ENCODE assay signal across 24 mouse cellular contexts in genomic region chr3:146174215-146174614, GRCm38 (mm10). TPM values are rescaled to one million over a fixed set of nuclear protein-coding genes. Genes with fewer than 3 reads are reported as not detected.
"Had no signal": no experiment of that assay in that cellular context is flagged by ENCODE, and none has a peak within 500 bp of the region (broad histone marks: within the 10 kb centered on the region; RNA-seq: fewer than 3 reads in every experiment).

No protein-coding gene starts in this region.

- H3K9ac ChIP-seq: intestine, embryonic 15.5 days; limb, embryonic 13.5 days; liver, embryonic 12.5 days; liver, embryonic 15.5 days; lung, embryonic 14.5 days; midbrain, embryonic 12.5 days; midbrain, embryonic 15.5 days; neural tube, embryonic 12.5 days; neural tube, embryonic 15.5 days; stomach, embryonic 15.5 days had no signal

- H3K9me3 ChIP-seq: intestine, embryonic 15.5 days; limb, embryonic 10.5 days; limb, embryonic 13.5 days; liver, embryonic 15.5 days; midbrain, embryonic 12.5 days; neural tube, embryonic 12.5 days; neural tube, embryonic 15.5 days had no signal

- H3K4me1 ChIP-seq: intestine, embryonic 15.5 days; limb, embryonic 10.5 days; limb, embryonic 13.5 days; liver, embryonic 12.5 days; liver, embryonic 15.5 days; midbrain, embryonic 12.5 days; neural tube, embryonic 12.5 days; stomach, embryonic 15.5 days had no signal

- DNase-seq: layer of hippocampus, adult 9-11 months; liver; lung, embryonic 14.5 days; right cerebral cortex, adult 18-20 months; right cerebral cortex, postnatal 14 days; spleen, adult 18-20 months; thymus, postnatal 25 days had no signal

- H3K4me2 ChIP-seq: intestine, embryonic 15.5 days; limb, embryonic 13.5 days; liver, embryonic 12.5 days; liver, embryonic 15.5 days; lung, embryonic 14.5 days; midbrain, embryonic 12.5 days; midbrain, embryonic 15.5 days; neural tube, embryonic 12.5 days; neural tube, embryonic 15.5 days; stomach, embryonic 15.5 days had no signal

- H3K27ac ChIP-seq: intestine, embryonic 15.5 days; layer of hippocampus, adult 2 months; limb, embryonic 10.5 days; limb, embryonic 13.5 days; liver, embryonic 12.5 days; liver, embryonic 15.5 days; macrophage; midbrain, embryonic 12.5 days; midbrain, embryonic 15.5 days; neural tube, embryonic 12.5 days; neural tube, embryonic 15.5 days; stomach, embryonic 15.5 days had no signal

- H3K36me3 ChIP-seq: intestine, embryonic 15.5 days; limb, embryonic 10.5 days; limb, embryonic 13.5 days; midbrain, embryonic 12.5 days; midbrain, embryonic 15.5 days; neural tube, embryonic 12.5 days; neural tube, embryonic 15.5 days; stomach, embryonic 15.5 days had no signal

- H3K27me3 ChIP-seq: intestine, embryonic 15.5 days; limb, embryonic 13.5 days; liver, embryonic 12.5 days; liver, embryonic 15.5 days; midbrain, embryonic 15.5 days; neural tube, embryonic 12.5 days; neural tube, embryonic 15.5 days; stomach, embryonic 15.5 days had no signal

- ATAC-seq: intestine, embryonic 15.5 days; liver, embryonic 12.5 days; lung, postnatal 0 days; midbrain, embryonic 15.5 days had no signal

- H3K4me3 ChIP-seq: intestine, embryonic 15.5 days; layer of hippocampus, adult 2 months; limb, embryonic 10.5 days; limb, embryonic 13.5 days; liver, embryonic 12.5 days; liver, embryonic 15.5 days; midbrain, embryonic 12.5 days; midbrain, embryonic 15.5 days; neural tube, embryonic 12.5 days; neural tube, embryonic 15.5 days; stomach, embryonic 15.5 days had no signal

RNA-seq across cellular contexts. Expression of gene Mcoln2, which starts 24.6 kb away (rescaled TPM):
- total RNA-seq: layer of hippocampus, adult 2 months; layer of hippocampus, postnatal 25 days; left cerebral cortex, adult 18-20 months; left cerebral cortex, postnatal 25 days had no signal

RNA-seq across cellular contexts. Expression of gene Lpar3, which starts 46.5 kb away (rescaled TPM):
- total RNA-seq: megakaryocyte, adult 5-6 weeks had no signal
- polyA plus RNA-seq: macrophage had no signal

RNA-seq across cellular contexts. Expression of gene Mcoln3, which starts 57.0 kb away (rescaled TPM):
- total RNA-seq: layer of hippocampus, adult 2 months; layer of hippocampus, postnatal 25 days; left cerebral cortex, adult 18-20 months; left cerebral cortex, postnatal 25 days had no signal
